Mouse (Mus musculus) hindbrain, embryonic 14.5 days (tissue): Measurements from ENCODE around the gene Prox1. TPM values are rescaled to one million over a fixed set of nuclear protein-coding genes. Genes with fewer than 3 reads are reported as not detected.

Experiments
- ATAC-seq: fragments of 200-750 bp; cut with Nextera tagmentation; 2 replicates; pipeline ENCODE4 v1.8.0; 2017; ENCODE audit warnings: moderate number of reproducible peaks, mild to moderate bottlenecking, moderate TSS enrichment, moderate library complexity; ENCODE audit not compliant: low FRiP score
- DNase-seq: peaks from one replicate; pipeline ENCODE4 v3.0.0-alpha.2; 2015; ENCODE audit warnings: low spot score
- H3K27ac ChIP-seq: fragments of 300-500 bp; sonication (generic); 2 replicates; pipeline ENCODE4 v1.5.1; 2014; ENCODE audit warnings: mild to moderate bottlenecking, moderate library complexity
- H3K27me3 ChIP-seq: fragments of 300-500 bp; sonication (generic); 2 replicates; pipeline ENCODE4 v1.6.1; 2014; ENCODE audit warnings: mild to moderate bottlenecking, low read length, mixed read lengths; ENCODE audit not compliant: control insufficient read depth, insufficient read depth
- H3K36me3 ChIP-seq: fragments of 300-500 bp; sonication (generic); replicated peaks from 2 replicates; pipeline ENCODE4 v1.6.1; 2014; ENCODE audit not compliant: control insufficient read depth, insufficient read depth
- H3K4me1 ChIP-seq: fragments of 300-500 bp; sonication (generic); replicated peaks from 2 replicates; pipeline ENCODE4 v1.6.1; 2014; ENCODE audit warnings: antibody characterized with exemption, low read length, mixed read lengths; ENCODE audit not compliant: control insufficient read depth, insufficient read depth
- H3K4me2 ChIP-seq: fragments of 300-500 bp; sonication (generic); replicated peaks from 2 replicates; pipeline ENCODE4 v1.6.1; 2014; ENCODE audit warnings: mild to moderate bottlenecking, moderate library complexity
- H3K4me3 ChIP-seq: fragments of 300-500 bp; sonication (generic); replicated peaks from 2 replicates; pipeline ENCODE4 v1.5.1; 2014; ENCODE audit warnings: mild to moderate bottlenecking, low read length
- H3K9ac ChIP-seq: fragments of 300-500 bp; sonication (generic); 2 replicates; pipeline ENCODE4 v1.6.1; 2014
- H3K9me3 ChIP-seq: fragments of 300-500 bp; sonication (generic); 2 replicates; pipeline ENCODE4 v1.6.1; 2016; ENCODE audit warnings: low read length; ENCODE audit not compliant: control insufficient read depth
- WGBS: fragments of 180-500 bp; shearing (Covaris S2); extraction: QIAGEN DNeasy Blood & Tissue Kit; methylation state at CpG from one replicate; pipeline ENCODE4 v1.1.7; 2014; 5-methylcytosine and 5-hydroxymethylcytosine counted together
- polyA plus RNA-seq: library from polyadenylated mRNA; unstranded; fragments of >200 nt; fragmentation: Nextera tagmentation; extraction: Ambion mirVana; gene quantifications from 2 replicates; pipeline ENCODE4 v1.2.1, GENCODE M21; 2014

Gene Prox1
- polyA plus RNA-seq, 1 experiment from 2014 or later: 9.7 TPM

DNA sequence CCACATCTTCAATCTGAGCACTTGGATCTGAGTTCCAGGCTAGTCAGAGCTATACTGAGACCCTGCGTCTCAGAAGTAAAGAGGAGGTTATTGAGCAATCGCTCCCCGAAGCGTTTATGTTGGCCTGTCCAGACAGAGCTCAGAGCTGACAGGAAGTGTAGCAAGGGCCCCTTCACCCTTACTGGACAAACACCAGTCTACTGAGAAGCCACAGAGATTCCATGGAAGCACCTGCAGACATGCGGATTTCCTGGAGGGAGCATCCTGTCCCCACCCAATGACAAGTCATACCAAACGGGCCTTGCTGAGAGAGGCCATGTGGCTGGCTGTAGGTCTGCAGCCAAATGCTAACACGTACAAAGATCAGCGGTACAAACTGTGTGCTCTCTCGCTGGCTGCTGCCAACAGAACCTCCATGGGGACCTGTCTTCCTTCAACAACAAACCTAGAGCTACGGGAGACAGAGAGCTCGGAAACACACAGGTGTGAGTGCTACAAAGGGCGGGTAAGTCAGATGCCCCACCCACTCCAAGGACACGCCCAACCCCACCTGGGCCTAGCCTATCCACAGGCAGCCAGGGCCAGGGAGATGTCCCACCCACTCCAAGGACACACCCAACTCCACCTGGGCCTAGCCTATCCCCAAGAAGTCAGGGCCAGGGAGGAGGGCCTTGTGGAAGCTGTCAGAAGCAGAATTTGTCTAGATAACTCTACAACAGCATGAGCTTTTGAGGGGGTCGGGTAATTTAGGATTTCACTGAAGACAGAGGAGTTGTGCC, 45.4 kb downstream of the Prox1 start:
- ATAC-seq (no peak), DNase-seq (no peak)
- H3K4me2 ChIP-seq: no peak overlapping the region
- H3K9me3 ChIP-seq: no peaks in the 10 kb centered on the region
- H3K27me3 ChIP-seq: no peaks in the 10 kb centered on the region
- peaks cover 15% of the 10 kb centered on the region for H3K4me1 ChIP-seq
- no peak overlapping the region for H3K4me3 ChIP-seq
- peaks cover 13% of the 10 kb centered on the region; the same call in 1 of the 2 replicates for H3K36me3 ChIP-seq
- no peak overlapping the region for H3K27ac ChIP-seq
- 83% methylated on average over 14 of the region's 14 CpGs for WGBS
- no peak overlapping the region for H3K9ac ChIP-seq

DNA sequence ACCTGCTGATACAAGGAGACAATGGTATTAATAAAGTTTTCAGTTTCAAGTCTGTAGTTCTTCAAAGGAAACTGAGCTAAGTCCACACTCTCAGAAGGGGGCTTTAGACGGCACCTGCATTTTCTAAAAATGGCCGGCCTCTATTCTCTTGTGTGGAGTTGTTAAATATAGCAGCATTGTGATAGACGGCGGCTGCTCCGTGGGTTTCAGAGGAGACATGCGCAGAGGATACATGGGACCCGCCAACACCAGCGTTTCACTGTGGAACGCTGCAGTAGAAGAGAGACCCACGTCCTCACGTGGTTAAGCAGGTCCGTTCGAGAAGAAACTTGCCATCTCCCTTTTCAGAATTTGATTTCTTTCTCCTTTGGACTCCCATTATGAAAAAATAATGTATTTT, 47.1 kb downstream of the Prox1 start:
- ATAC-seq: no peak
- WGBS: 92% methylated on average over 13 of the region's 13 CpGs

DNA sequence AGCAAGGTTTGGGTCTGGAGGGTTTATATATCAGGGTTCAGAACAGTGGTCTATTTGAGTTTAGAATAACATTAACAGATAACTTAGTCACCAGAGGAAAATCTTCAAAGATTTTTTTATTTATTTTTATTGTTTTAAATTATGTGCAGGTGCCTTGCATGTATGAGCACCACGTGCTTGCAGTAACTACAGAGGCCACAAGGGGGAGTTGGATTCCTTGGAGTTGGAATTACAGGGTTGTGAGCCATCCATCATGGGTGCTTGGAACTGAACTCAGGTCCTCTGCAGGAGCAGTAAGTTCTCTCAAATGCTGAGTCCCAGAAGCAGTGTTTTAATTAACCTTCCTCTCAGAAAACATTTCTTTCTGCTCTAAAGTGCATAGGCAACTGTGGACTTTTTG, 54.5 kb downstream of the Prox1 start:
- ATAC-seq: no peak
- no peak for DNase-seq

More for the DNA sequence above, 47.1 kb downstream of the Prox1 start:
- Histone ChIP-seq H3K4me2 (no peak overlapping the region), H3K36me3 (peaks cover 13% of the 10 kb centered on the region; the same call in 1 of the 2 replicates), H3K4me1 (peaks cover 8% of the 10 kb centered on the region), H3K9ac (no peak overlapping the region), H3K4me3 (no peak overlapping the region), H3K27ac (no peak overlapping the region), H3K27me3 (no peaks in the 10 kb centered on the region), H3K9me3 (no peaks in the 10 kb centered on the region)
- DNase-seq: no peak

DNA sequence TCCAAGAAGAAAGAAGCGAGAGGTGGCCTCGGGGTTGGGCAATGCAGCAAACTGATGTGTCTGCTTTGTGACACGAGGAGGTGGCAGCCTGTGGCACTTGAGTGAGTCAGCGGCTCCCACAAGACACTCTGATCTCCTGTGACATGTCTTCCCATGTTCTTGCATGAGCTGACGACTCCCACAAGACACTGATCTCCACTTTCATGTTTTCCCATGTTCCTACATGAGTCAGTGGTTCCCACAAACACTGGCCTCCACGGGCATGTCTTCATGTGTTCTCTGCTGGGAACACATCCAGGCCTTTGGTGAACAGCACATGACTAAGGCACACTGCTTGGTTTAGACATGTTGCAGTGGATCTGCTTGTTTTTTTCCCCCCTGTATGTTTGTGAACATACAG, 58.8 kb downstream of the Prox1 start:
- Histone ChIP-seq H3K36me3 (no peaks in the 10 kb centered on the region), H3K4me1 (no peaks in the 10 kb centered on the region), H3K9ac (no peak overlapping the region), H3K4me2 (no peak overlapping the region), H3K9me3 (peaks cover 12% of the 10 kb centered on the region; the same call in 1 of the 2 replicates), H3K4me3 (no peak overlapping the region), H3K27ac (no peak overlapping the region), H3K27me3 (no peaks in the 10 kb centered on the region)
- ATAC-seq (no peak), DNase-seq (no peak)
- 59% methylated on average over 6 of the region's 6 CpGs for WGBS

More for the DNA sequence above, 54.5 kb downstream of the Prox1 start:
- no peak overlapping the region for H3K27ac ChIP-seq
- H3K4me3 ChIP-seq: no peak overlapping the region
- peaks cover 6% of the 10 kb centered on the region; the same call in 1 of the 2 replicates for H3K9me3 ChIP-seq
- H3K4me1 ChIP-seq: no peaks in the 10 kb centered on the region
- H3K4me2 ChIP-seq: no peak overlapping the region
- no peaks in the 10 kb centered on the region for H3K27me3 ChIP-seq
- H3K9ac ChIP-seq: no peak overlapping the region
- no peaks in the 10 kb centered on the region for H3K36me3 ChIP-seq
- 85% methylated on average over 1 of the region's 1 CpGs for WGBS

DNA sequence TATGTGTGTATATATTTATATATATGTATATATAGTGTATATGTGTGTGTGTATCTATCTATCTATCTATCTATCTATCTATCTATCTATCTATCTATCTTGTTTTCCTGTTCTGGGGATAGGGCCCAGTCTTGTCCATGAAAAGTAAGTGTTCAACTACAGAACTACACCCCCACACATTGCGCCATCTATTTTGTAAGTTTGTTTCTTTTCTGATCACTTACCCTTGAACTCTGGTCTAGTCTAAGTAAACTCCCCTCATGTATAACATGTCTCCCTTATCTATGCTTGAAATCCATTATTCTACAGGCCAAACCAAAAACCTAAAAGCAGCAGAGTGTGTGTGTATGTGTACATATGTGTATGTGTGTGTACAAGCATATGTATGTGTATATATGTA, 62.9 kb downstream of the Prox1 start:
- DNase-seq: no peak
- no peak for ATAC-seq
- H3K9ac ChIP-seq: no peak overlapping the region
- H3K4me1 ChIP-seq: no peaks in the 10 kb centered on the region
- H3K9me3 ChIP-seq: 0 out of 2 replicates have a peak, but pooled peaks cover 6% of the 10 kb centered on the region
- H3K27me3 ChIP-seq: no peaks in the 10 kb centered on the region
- 100% methylated on average over 1 of the region's 1 CpGs for WGBS
- H3K4me2 ChIP-seq: no peak overlapping the region
- no peak overlapping the region for H3K27ac ChIP-seq
- no peaks in the 10 kb centered on the region for H3K36me3 ChIP-seq
- no peak overlapping the region for H3K4me3 ChIP-seq

DNA sequence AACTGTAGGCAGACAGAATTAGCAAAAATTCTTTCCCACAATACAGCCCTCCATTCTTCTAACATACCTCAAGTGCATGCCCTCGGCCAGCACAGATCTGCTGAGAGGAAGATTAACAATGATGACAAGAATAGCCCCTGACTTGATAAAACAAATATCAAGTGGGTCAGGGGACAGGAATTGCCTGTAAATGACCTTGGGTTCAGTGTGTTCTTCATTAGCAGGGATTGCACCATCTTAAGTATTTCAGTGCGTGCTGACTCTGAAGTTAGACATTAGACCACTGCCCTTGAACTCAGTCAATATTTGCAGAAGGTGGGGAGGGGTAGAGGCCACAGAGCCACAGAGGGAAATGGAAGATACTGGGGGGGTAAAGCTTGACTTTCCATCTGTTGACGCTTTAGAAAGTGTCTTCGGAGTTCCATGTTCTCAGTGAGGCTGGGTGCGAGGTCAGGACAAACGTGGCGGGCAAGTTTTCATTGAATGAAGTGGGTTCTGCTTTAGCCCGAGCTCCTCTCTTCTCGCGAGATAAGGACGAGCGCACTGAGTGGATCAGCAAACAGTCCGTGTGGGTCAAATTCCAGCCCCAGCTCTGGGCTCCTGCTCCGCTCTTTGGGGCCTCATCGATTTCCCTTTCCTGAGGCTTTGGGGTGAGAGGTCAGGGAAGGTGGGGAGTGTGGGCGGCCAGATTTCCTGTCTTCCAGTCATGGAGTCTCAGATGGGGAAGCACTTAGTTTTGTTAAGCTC, 63.7 kb downstream of the Prox1 start:
- Histone ChIP-seq H3K9ac (no peak overlapping the region), H3K27me3 (no peaks in the 10 kb centered on the region), H3K4me1 (no peaks in the 10 kb centered on the region), H3K36me3 (no peaks in the 10 kb centered on the region), H3K27ac (no peak overlapping the region), H3K4me3 (no peak overlapping the region), H3K4me2 (no peak overlapping the region), H3K9me3 (0 out of 2 replicates have a peak, but pooled peaks cover 6% of the 10 kb centered on the region)
- DNase-seq: no peak
- 86% methylated on average over 16 of the region's 16 CpGs for WGBS
- no peak for ATAC-seq

DNA sequence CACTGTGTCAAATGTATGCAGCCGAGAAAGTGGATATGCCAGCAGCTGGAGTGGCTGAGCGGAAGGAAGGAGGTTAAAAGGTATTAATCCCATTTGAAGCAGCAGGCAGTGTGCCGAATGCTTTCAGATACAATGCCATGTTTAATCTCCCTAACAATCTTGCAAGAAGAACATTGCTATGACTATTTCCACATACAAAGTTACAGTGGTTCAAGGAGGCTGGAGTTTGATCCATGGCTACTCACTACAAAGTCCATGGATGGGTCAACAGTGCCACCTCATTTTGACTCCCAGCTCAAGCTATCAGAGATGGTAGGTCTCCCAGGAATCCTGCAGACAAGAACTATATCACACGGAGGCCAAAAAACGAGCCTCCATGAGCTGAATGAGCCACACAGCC, 64.5 kb downstream of the Prox1 start:
- WGBS: 75% methylated on average over 5 of the region's 5 CpGs
- 0 out of 2 replicates have a peak, but pooled peaks cover 6% of the 10 kb centered on the region for H3K9me3 ChIP-seq
- H3K4me3 ChIP-seq: no peak overlapping the region
- no peaks in the 10 kb centered on the region for H3K4me1 ChIP-seq
- ATAC-seq: no peak
- H3K36me3 ChIP-seq: no peaks in the 10 kb centered on the region
- no peaks in the 10 kb centered on the region for H3K27me3 ChIP-seq
- no peak overlapping the region for H3K4me2 ChIP-seq
- no peak overlapping the region for H3K27ac ChIP-seq
- no peak for DNase-seq
- no peak overlapping the region for H3K9ac ChIP-seq

DNA sequence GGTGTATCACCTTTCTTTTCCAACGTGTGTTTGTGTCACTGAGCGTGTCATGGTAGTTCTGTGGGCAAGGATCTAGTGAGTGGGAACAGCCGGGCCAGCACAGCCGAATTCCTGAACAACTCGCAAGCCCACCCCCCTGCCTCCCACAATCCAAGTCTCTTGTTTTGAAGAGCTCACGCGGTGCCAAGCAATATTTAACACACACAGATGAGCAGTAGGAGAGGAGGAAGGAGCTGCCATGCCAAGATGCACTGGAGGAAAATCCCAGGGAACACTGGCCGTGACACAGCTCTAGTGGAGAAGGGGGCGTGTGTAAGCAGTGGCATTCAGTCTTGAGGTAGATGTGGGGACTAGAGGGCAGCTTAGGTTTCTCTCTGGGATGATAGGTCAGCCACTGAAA, 77.2 kb downstream of the Prox1 start:
- Histone ChIP-seq H3K4me3 (no peak overlapping the region), H3K9ac (no peak overlapping the region), H3K27ac (no peak overlapping the region), H3K9me3 (no peaks in the 10 kb centered on the region), H3K4me1 (no peaks in the 10 kb centered on the region), H3K27me3 (no peaks in the 10 kb centered on the region), H3K36me3 (no peaks in the 10 kb centered on the region), H3K4me2 (no peak overlapping the region)
- no peak for ATAC-seq
- WGBS: 81% methylated on average over 9 of the region's 9 CpGs
- no peak for DNase-seq

DNA sequence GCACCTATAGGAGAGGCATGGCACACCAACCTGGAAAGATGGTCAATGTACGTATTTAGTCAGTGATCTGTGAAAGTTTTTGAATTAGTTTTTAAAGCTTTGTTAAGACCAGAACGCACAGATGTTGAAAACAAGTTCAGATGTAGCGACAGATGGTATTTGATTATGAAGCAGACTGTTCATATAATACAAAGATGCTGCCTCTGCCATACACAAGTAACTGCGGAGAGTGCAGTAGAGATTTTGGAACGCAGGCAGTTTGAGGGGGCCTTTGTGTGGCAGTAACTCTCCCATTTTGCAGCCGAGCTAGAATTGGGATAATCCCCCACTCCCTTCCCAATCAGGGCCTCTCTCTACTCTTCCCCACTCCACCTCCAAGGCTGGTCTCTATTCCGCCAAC, 78.4 kb downstream of the Prox1 start:
- no peak overlapping the region for H3K4me2 ChIP-seq
- no peak overlapping the region for H3K9ac ChIP-seq
- WGBS: 83% methylated on average over 7 of the region's 7 CpGs
- H3K36me3 ChIP-seq: no peaks in the 10 kb centered on the region
- no peaks in the 10 kb centered on the region for H3K9me3 ChIP-seq
- ATAC-seq (no peak), DNase-seq (no peak)
- no peaks in the 10 kb centered on the region for H3K27me3 ChIP-seq
- no peaks in the 10 kb centered on the region for H3K4me1 ChIP-seq
- H3K27ac ChIP-seq: no peak overlapping the region
- H3K4me3 ChIP-seq: no peak overlapping the region
